Mouse (Mus musculus) megakaryocyte, embryonic 14.5 days (primary cell): ENCODE data around the gene Ndufs2.

Experiments
- FLI1 ChIP-seq: IDR thresholded peaks from 2 replicates; pipeline ENCODE4 v1.6.1; 2012; ENCODE audit warnings: low read length, inconsistent platforms, mixed read lengths
- GATA1 ChIP-seq: IDR thresholded peaks from 3 replicates; pipeline ENCODE4 v1.6.1; 2012; ENCODE audit warnings: mixed read lengths, low read length, inconsistent platforms, borderline replicate concordance

DNA sequence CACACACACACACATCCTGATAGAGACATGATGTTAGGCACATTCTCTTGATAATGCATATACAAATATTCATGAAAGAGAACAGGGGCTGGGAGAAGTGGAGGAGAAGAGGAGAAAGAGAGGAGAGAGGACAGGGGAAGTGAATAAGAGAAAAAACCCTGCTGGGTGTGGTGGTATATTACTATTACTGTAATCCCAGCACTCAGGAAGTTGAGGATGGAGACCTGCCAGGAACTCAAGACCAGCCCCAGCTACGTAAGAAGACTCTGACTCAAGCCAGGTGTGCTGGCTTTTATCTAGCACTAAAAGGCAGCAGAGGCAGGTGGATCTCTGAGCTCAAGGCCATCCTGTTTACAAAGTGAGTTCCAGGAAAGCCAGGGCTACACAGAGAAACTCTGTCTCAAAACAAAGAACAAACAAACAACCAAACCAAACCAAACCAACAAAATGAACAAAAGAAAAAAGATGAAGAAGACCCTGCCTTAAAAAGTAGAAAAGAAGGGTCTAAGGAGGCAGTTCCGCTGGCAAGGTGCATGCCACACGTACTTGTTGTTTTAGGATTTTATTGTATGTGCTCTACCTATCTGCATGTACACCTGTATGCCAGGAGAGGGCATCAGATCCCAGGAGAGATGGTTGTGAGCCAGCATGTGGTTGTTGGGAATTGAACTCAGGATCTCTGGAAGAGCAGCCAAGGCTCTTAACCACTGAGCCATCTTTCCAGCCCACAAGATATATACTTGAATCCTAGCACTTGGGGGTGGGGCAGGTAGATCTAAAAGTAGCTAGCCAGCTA is 12.7 kb upstream of the Ndufs2 start:
- TF ChIP-seq GATA1 (no peak), FLI1 (no peak)
